Mouse (Mus musculus): Measurements from ENCODE around the gene Lrrc8c. TPM values are rescaled to one million over a fixed set of nuclear protein-coding genes. Genes with fewer than 3 reads are reported as not detected.

The Lrrc8c gene
- 10 to 100 TPM; 33.4 to 34.7 TPM for total RNA-seq (2021)

- intact Hi-C loops (cut with DNase I), result loop anchor here (2.0 to 5.0 kb wide), 4 partner anchors 23 to 358 kb away; partner anchors contain the start of gene Zfp326
- DNase-seq (ENCODE audit: low spot score in 2 of 2), result peak; percentile 86 to 91
These were observed at the start of gene Lrrc8c for GRCm38 (mm10) chr5:105519096-105519975. Lrrc8c (plus strand) TSS chr5:105519388.

- intact Hi-C loops (cut with DNase I), result no loop called here
- no peak for DNase-seq (ENCODE audit: low spot score in 2 of 2)
These were observed 46.0 kb upstream of the Lrrc8c start for GRCm38 (mm10) chr5:105472983-105473705.

DNA sequence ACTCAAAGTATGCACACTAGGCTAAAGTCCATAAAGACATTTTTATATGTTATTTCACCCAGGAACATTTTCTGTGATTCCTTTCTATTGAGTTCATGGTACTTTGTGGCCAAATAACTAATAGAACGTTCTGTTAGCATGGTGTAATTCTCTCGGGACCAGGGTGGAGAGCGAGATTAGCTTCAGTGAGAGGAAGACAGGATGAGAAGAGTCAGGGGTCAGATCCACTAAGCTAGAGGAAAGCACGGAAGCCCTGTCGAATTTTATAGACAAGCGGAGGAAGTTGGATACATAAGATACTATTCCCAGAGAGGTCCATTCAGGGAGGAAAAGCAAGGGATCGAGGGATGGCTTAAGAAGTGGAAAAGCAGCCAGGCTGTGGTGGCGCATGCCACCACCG, 41.7 kb upstream of the Lrrc8c start:
- no peak for DNase-seq (ENCODE audit: low spot score in 2 of 2)
- intact Hi-C loops (cut with DNase I), result no loop called here

- intact Hi-C loops (cut with DNase I), result no loop called here
- DNase-seq (ENCODE audit: low spot score in 2 of 2), result no peak
These were observed 39.5 kb upstream of the Lrrc8c start for GRCm38 (mm10) chr5:105479673-105480072.

DNA sequence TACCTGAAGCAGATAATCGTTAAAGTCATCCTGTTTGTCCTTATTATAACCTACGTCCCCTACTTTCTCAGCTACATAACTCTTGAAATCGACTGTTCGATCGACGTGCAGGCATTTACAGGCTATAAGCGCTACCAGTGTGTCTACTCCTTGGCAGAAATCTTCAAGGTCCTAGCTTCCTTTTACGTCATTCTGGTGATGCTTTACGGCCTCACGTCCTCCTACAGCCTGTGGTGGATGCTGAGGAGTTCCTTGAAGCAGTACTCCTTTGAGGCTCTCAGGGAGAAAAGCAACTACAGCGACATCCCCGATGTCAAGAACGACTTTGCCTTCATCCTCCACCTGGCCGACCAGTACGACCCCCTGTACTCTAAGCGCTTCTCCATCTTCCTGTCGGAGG, 38.6 kb upstream of the Lrrc8c start:
- intact Hi-C loops (cut with DNase I), result no loop called here
- DNase-seq (ENCODE audit: low spot score in 2 of 2), result no peak

DNA sequence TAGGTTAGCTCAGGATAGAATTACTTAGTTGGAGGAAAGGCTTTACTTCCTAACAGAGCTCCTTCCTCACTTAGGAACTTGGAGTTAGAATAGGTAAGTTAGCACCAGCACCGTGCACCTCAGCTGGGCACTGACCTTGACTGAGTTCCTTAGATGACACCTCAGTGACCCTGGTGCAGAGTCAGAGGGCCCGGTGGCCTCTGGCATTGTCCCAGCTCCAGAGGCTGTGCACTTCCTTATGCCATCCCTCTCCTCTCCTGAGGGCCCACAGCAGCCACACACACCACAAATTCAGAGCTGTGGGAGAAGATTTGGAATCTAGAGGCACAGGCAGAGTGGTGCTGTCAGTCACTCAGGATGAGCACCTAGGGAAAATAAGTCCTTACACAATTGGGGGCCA, 35.6 kb upstream of the Lrrc8c start:
- intact Hi-C loops (cut with DNase I), result no loop called here
- no peak for DNase-seq (ENCODE audit: low spot score in 2 of 2)

DNA sequence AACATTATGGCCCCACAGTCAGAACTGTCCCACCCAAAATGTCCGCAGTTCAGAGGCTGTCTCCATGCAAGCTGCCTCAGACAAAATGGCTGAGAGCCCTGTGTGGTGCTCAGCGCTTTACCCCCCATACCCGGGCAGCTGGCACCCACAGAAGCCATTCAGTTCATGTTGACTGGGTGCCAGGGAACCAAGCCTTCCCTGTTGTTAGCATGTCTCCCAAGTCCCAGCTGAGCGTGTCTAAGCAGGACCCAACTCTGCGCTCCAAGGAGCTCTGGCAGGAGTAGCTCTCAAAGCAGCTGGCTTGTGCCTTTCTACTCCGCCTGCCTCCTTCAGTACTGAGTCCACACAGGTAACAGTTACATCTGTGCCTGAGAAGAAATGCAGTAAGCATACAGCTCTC, 34.9 kb upstream of the Lrrc8c start:
- DNase-seq (ENCODE audit: low spot score in 2 of 2), result no peak
- intact Hi-C loops (cut with DNase I), result no loop called here

GRCm38 (mm10) chr5:105484891-105485290, 34.3 kb upstream of the Lrrc8c start:
- DNase-seq (ENCODE audit: low spot score in 2 of 2), result no peak
- intact Hi-C loops (cut with DNase I), result no loop called here

DNA sequence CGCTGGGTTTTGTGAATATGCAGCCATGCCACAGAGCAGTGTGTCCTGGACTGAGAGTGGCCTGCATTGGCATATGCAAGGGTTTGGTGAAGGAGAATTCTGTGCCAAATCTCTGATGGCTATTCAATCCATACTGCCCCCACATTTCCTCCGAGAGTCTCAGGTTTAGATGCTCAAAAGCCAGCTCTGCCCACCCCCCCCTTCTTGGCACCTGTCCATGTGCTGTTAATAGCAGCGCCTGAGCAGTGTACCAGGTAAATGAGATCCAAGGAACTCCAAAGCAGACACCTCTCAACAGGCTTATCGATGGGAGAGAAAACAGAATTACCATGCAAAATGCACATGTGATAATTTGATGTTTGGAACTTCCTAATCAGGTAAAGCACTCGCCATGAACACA, 29.0 kb upstream of the Lrrc8c start:
- intact Hi-C loops (cut with DNase I), result loop anchor here (5.0 kb wide), 2 partner anchors 73 to 162 kb away; partner anchors contain the start of gene Lrrc8b
- no peak for DNase-seq (ENCODE audit: low spot score in 2 of 2)

GRCm38 (mm10) chr5:105491389-105491788, 27.8 kb upstream of the Lrrc8c start:
- intact Hi-C loops (cut with DNase I), result loop anchor here (5.0 kb wide), 2 partner anchors 74 to 161 kb away; partner anchors contain the start of gene Lrrc8b
- DNase-seq (ENCODE audit: low spot score in 2 of 2), result no peak

DNA sequence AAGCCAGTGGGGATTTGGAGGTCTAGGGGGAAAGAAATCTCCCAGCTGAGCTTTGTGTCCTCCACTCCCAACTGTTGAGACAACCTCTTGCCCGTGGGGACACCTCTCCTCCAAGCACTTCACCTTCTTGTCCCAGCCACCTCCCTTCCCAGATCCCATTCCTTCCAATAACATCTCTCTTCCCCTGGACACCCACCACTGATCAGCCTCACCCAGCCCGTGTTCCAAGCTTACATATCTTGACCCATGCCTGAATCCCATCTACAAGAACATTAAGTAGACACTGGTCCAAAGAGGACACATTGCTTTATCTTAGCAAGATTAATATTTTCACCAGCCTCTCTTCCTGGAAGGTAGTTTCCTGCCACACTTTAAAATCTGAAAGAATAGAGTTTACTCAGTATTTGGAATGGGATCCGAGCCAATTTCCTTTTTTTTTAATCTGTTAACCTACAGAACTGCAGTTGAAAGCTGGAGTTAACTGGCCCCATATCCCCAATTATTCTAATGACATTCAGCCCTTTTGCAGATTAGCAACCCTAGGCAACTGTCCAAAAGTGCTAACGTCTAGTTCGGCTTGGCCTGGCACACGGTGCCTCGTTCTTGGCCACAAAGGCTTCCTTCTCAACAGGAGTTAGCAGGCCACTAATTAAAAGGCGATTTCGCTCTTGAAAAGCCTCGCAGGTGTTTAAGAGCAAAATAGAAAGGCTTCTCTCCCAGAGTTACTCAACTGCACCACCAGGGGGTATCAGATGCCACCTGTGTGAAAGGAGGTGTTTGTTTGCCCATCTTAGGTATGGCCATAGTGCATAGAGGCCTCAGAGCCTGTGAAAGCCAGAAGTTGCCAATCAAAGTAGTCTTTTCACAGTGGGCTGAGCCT, 26.6 kb upstream of the Lrrc8c start:
- intact Hi-C loops (cut with DNase I), result loop anchor here (5.0 kb wide), 2 partner anchors 75 to 160 kb away; partner anchors contain the start of gene Lrrc8b

DNA sequence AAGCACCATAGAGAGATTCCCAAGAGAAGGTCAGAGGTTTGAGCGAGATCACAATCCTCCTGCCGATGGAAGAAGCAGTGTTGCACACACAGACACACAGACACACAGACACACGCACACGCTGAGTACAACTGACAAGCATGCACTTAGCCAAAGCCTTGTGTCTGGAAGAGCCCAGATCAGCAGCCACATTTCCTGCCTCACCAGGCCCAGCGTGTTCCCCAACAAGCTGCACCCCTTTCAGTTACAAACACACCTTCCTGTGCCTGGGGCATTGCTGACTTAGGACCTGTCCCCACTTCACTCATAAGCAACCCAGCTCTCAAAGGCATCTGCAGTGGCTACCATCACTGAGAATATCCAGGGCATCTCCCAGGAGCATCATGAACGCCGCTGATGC, 25.8 kb upstream of the Lrrc8c start:
- no peak for DNase-seq (ENCODE audit: low spot score in 2 of 2)
- intact Hi-C loops (cut with DNase I), result loop anchor here (5.0 kb wide), 2 partner anchors 76 to 159 kb away; partner anchors contain the start of gene Lrrc8b

More for the DNA sequence above, 26.6 kb upstream of the Lrrc8c start:
- DNase-seq (ENCODE audit: low spot score in 2 of 2), result no peak

DNA sequence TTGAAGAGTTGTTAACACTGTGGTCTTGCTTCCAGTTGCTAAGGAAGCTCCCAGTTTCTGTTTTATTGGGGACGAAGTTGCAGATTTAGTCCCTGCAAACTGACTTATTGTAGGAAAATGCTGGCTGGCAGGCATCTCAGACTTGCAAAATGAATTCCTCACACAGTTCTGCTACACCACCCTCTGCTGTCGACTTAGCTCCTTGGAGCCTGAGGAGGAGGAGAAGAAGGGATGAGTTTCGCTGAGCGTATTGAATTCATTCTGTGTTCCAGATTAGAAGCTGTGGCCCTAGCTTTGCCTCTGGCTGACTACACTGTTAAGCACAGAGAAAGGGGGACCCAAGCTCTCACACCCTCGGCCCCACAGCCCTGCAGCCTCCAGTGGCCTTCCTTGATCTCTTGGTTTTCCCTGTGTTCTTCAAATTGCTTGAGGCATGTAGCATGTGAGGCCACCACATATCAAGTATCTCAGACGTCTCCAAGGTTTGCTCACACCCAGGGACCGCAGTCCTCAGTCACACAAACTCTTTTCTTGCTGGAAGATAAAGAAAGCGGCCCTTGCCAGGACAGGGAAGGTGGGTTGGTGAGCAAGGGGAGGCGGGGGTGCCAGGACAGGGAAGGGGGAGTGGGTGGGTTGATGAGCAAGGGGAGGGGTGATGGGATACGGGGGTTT, 24.8 kb upstream of the Lrrc8c start:
- intact Hi-C loops (cut with DNase I), result loop anchor here (5.0 kb wide), 2 partner anchors 77 to 158 kb away; partner anchors contain the start of gene Lrrc8b
- peak; percentile 56 to 60 for DNase-seq (ENCODE audit: low spot score in 2 of 2)

GRCm38 (mm10) chr5:105494918-105495901, 24.0 kb upstream of the Lrrc8c start:
- DNase-seq (ENCODE audit: low spot score in 2 of 2), result no peak
- intact Hi-C loops (cut with DNase I), result loop anchor here (5.0 kb wide), 2 partner anchors 78 to 157 kb away; partner anchors contain the start of gene Lrrc8b

DNA sequence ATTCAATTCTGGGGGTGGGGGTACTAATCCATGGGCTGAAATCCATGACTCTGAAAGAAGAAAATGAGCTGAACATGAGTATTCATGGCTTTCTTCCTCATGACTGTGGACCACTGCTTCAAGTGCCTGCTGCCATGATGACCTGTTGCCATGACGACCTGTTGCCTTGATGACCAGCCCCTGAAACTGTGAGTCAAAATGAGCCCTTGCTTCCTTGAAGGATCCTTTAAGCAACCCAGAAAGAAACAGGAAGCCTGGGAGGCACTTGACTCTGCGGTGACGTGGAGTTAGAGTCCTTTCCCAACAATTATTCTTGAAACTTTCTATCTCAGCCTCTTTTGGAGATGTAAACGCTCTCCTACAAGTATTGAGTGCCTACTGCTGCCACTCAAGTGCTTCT, 23.1 kb upstream of the Lrrc8c start:
- intact Hi-C loops (cut with DNase I), result loop anchor here (2.0 kb wide), 1 partner anchor 23 kb away; the partner anchor contains the start of gene Lrrc8c
- DNase-seq (ENCODE audit: low spot score in 2 of 2), result no peak

DNA sequence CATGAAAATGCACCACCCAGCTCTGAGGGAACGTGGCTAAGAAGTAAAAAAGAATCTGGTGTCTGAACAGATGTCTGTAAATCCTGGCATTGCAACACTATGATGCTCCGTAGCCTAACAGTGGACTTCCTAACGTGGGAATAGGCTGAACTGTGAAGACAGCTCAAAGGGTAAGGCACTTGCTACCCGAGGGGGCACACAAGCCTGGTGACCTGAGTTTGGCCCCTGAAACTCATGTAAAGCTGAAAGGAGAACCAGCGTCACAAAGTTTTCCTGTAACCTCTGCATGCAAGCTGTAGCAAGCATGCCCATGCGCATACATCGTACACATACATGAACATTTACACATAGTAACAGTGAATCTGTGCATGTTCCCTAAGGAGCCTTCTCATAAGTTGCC, 22.6 kb upstream of the Lrrc8c start:
- intact Hi-C loops (cut with DNase I), result loop anchor here (2.0 kb wide), 1 partner anchor 22 kb away; the partner anchor contains the start of gene Lrrc8c

GRCm38 (mm10) chr5:105498429-105499000, 20.7 kb upstream of the Lrrc8c start:
- intact Hi-C loops (cut with DNase I), result no loop called here
- DNase-seq (ENCODE audit: low spot score in 2 of 2), result no peak

More for the DNA sequence above, 22.6 kb upstream of the Lrrc8c start:
- DNase-seq (ENCODE audit: low spot score in 2 of 2), result no peak
